Mouse (Mus musculus) spleen, adult 2 months (tissue): ENCODE measurements around the gene Cic.

Experiments used
- CTCF ChIP-seq: fragments of 200-500 bp; IDR thresholded peaks from 2 replicates; pipeline ENCODE4 v1.5.1; 2011; ENCODE audit warnings: mild to moderate bottlenecking, inconsistent platforms; ENCODE audit not compliant: insufficient read depth, insufficient read length, insufficient replicate concordance; ENCODE audit errors: extremely low read depth
- POLR2A ChIP-seq: fragments of 200-500 bp; IDR thresholded peaks from 2 replicates; pipeline ENCODE4 v1.6.1; 2011; ENCODE audit warnings: low read depth, low read length, inconsistent platforms

- TF ChIP-seq POLR2A (no peak), CTCF (no peak)
These were observed 2.2 kb downstream of the Cic start for GRCm38 (mm10) chr7:25269545-25270271.
